In genomic region chr5:92905594-92906008, GRCm38 (mm10) we compare ENCODE assay signal across 8 mouse cellular contexts.
DNase-seq lines count a peak whose midpoint lies in the region; ATAC-seq lines count a peak whose summit lies in the region.

No protein-coding gene starts in this region.

- no peaks in the 10 kb centered on the region for H3K36me3 ChIP-seq in embryonic facial prominence, embryonic 15.5 days
- H3K36me3 ChIP-seq in midbrain, embryonic 15.5 days (replicated peaks), result no peaks in the 10 kb centered on the region

- H3K27ac ChIP-seq in embryonic facial prominence, embryonic 15.5 days (replicated peaks), result no peak overlapping the region
- peak overlapping the region; percentile 70 for H3K27ac ChIP-seq in midbrain, embryonic 15.5 days

- no peaks in the 10 kb centered on the region for H3K9me3 ChIP-seq in embryonic facial prominence, embryonic 15.5 days (replicated peaks)
- no peaks in the 10 kb centered on the region for H3K9me3 ChIP-seq in midbrain, embryonic 15.5 days

- peak; percentile 75 for ATAC-seq in embryonic facial prominence, embryonic 15.5 days (ENCODE audit: insufficient number of reproducible peaks, low FRiP score, low TSS enrichment, low read depth)
- ATAC-seq in midbrain, embryonic 15.5 days (replicated peaks), result peak; percentile 92
- no peak for ATAC-seq in granulocyte monocyte progenitor cell, adult 5-6 weeks (replicated peaks; ENCODE audit: poor library complexity, severe bottlenecking)

- 17% methylated on average over 8 of the region's 8 CpGs for WGBS in embryonic facial prominence, embryonic 15.5 days
- WGBS in midbrain, embryonic 15.5 days, result under 1% methylated on average over 8 of the region's 8 CpGs

- H3K27me3 ChIP-seq in embryonic facial prominence, embryonic 15.5 days, result no peaks in the 10 kb centered on the region
- no peaks in the 10 kb centered on the region for H3K27me3 ChIP-seq in midbrain, embryonic 15.5 days (replicated peaks)

- DNase-seq in kidney, postnatal 10 days, result peak; percentile 39
- no peak for DNase-seq in kidney, postnatal 14 days
- peak; percentile 28 to 34 for DNase-seq in layer of hippocampus, postnatal 14 days (ENCODE audit: low spot score in 2 of 2)
- no peak for DNase-seq in liver
- DNase-seq in spleen, postnatal 14 days (ENCODE audit: low spot score in 2 of 2), result no peak

- no peak overlapping the region for H3K4me3 ChIP-seq in embryonic facial prominence, embryonic 15.5 days (replicated peaks)
- H3K4me3 ChIP-seq in midbrain, embryonic 15.5 days, result no peak overlapping the region

- peaks cover 6% of the 10 kb centered on the region; the same call in 1 of the 2 replicates for H3K4me1 ChIP-seq in embryonic facial prominence, embryonic 15.5 days
- H3K4me1 ChIP-seq in midbrain, embryonic 15.5 days, result peaks cover 23% of the 10 kb centered on the region

- H3K4me2 ChIP-seq in embryonic facial prominence, embryonic 15.5 days (replicated peaks), result no peak overlapping the region
- H3K4me2 ChIP-seq in midbrain, embryonic 15.5 days, result peak overlapping the region; percentile 9; the same call in 1 of the 2 replicates

- H3K9ac ChIP-seq in embryonic facial prominence, embryonic 15.5 days, result no peak overlapping the region
- no peak overlapping the region; the same call in 1 of the 2 replicates for H3K9ac ChIP-seq in midbrain, embryonic 15.5 days

Comparison
In these comparisons a context has a peak if more than half of its experiments do, and no peak if none do; other contexts are left out.
1. DNase-seq: peak in kidney, postnatal 10 days (single experiment) and layer of hippocampus, postnatal 14 days (2 of 2); none in kidney, postnatal 14 days (single experiment), liver (single experiment) and spleen, postnatal 14 days (0 of 2).